Mouse (Mus musculus) heart, embryonic 14.5 days (tissue): Measurements from ENCODE around the gene Zfr. TPM values are rescaled to one million over a fixed set of nuclear protein-coding genes. Genes with fewer than 3 reads are reported as not detected.

Experiments
- ATAC-seq: fragments of 200-750 bp; cut with Nextera tagmentation; 2 replicates; pipeline ENCODE4 v1.8.0; 2017; ENCODE audit warnings: low read depth, moderate TSS enrichment; ENCODE audit not compliant: insufficient number of reproducible peaks, insufficient read depth, low FRiP score
- H3K27ac ChIP-seq, 2 experiments: fragments of 200-500 bp in 1 of 2; fragments of 300-500 bp in 1 of 2; sonication (generic) in 1 of 2; replicated peaks in 1 of 2; 2 replicates each; pipeline ENCODE4 v1.5.1; 2012 to 2014; ENCODE audit warnings: low read depth in 2 of 2, low read length in 2 of 2, control low read depth in 1 of 2, mild to moderate bottlenecking in 1 of 2, mixed read lengths in 1 of 2; ENCODE audit not compliant: control insufficient read depth in 1 of 2, insufficient read depth in 1 of 2
- H3K27me3 ChIP-seq: fragments of 300-500 bp; sonication (generic); 2 replicates; pipeline ENCODE4 v1.6.1; 2014; ENCODE audit warnings: mild to moderate bottlenecking, low read length, control low read depth; ENCODE audit not compliant: control insufficient read depth, insufficient read depth
- H3K36me3 ChIP-seq: fragments of 300-500 bp; sonication (generic); 2 replicates; pipeline ENCODE4 v1.6.1; 2014; ENCODE audit warnings: mild to moderate bottlenecking, control low read depth, low read length, mixed read lengths; ENCODE audit not compliant: control insufficient read depth, insufficient read depth
- H3K4me1 ChIP-seq, 2 experiments: fragments of 200-500 bp in 1 of 2; fragments of 300-500 bp in 1 of 2; sonication (generic) in 1 of 2; 2 replicates each; pipeline ENCODE4 v1.6.1; 2012 to 2014; ENCODE audit warnings: low read length in 2 of 2, control low read depth in 1 of 2, mixed read lengths in 1 of 2; ENCODE audit not compliant: control insufficient read depth in 2 of 2, insufficient read depth in 2 of 2
- H3K4me2 ChIP-seq: fragments of 300-500 bp; sonication (generic); 2 replicates; pipeline ENCODE4 v1.6.1; 2014; ENCODE audit warnings: mild to moderate bottlenecking, low read length
- H3K4me3 ChIP-seq, 2 experiments: fragments of 200-500 bp in 1 of 2; fragments of 300-500 bp in 1 of 2; sonication (generic) in 1 of 2; 2 replicates each; pipeline ENCODE4 v1.5.1; 2012 to 2014; ENCODE audit warnings: low read length in 2 of 2, mild to moderate bottlenecking in 2 of 2, control low read depth in 1 of 2, low read depth in 1 of 2, moderate library complexity in 1 of 2; ENCODE audit not compliant: control insufficient read depth in 1 of 2, insufficient read depth in 1 of 2
- H3K9ac ChIP-seq: fragments of 300-500 bp; sonication (generic); 2 replicates; pipeline ENCODE4 v1.6.1; 2014; ENCODE audit warnings: mild to moderate bottlenecking, low read length
- H3K9me3 ChIP-seq: fragments of 300-500 bp; sonication (generic); 2 replicates; pipeline ENCODE4 v1.6.1; 2016; ENCODE audit warnings: low read length, control low read depth; ENCODE audit not compliant: control insufficient read depth
- WGBS: fragments of 180-500 bp; shearing (Covaris S2); extraction: QIAGEN DNeasy Blood & Tissue Kit; methylation state at CpG from one replicate; pipeline ENCODE4 v1.1.7; 2014; 5-methylcytosine and 5-hydroxymethylcytosine counted together
- polyA plus RNA-seq: library from polyadenylated mRNA; unstranded; fragments of >200 nt; fragmentation: Nextera tagmentation; extraction: Ambion mirVana; gene quantifications from 2 replicates; pipeline ENCODE4 v1.2.1, GENCODE M21; 2014

Gene Zfr
- polyA plus RNA-seq, 1 experiment from 2014 or later: 142 TPM

DNA sequence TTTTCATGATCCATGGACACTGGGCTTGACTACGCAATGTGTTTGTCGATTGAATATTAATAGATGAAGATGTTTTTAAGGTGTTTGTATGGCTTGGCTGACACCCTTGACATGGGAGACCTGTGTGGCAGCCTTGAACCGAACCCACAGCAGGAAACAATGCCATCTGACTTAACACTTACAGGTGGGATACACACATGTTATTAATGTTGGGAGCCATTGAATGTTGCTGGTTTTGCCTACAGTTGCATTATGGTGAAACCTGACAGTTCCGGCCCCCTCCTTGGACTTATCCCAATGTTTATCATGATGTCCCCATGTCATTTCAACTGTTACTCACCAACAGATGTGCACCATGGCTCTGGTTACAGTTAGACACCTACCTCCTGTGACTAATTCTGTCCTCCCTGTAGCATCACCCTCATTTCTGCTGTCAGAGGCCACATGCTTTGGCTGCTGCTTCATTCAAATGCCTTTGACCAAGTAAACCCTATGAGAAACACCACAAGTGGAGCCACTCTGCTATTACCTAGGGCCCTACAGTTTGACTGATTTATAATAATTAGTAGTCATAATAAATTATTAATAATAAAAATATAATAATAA is 23.6 kb upstream of the Zfr start:
- WGBS: 84% methylated on average over 4 of the region's 4 CpGs
- H3K27ac ChIP-seq: no peak overlapping the region
- H3K9me3 ChIP-seq: peaks cover 6% of the 10 kb centered on the region
- H3K27me3 ChIP-seq: no peaks in the 10 kb centered on the region
- no peak overlapping the region for H3K4me2 ChIP-seq
- no peak for ATAC-seq
- H3K4me3 ChIP-seq: no peak overlapping the region
- no peak overlapping the region for H3K9ac ChIP-seq
- no peaks in the 10 kb centered on the region for H3K36me3 ChIP-seq
- H3K4me1 ChIP-seq: no peaks in the 10 kb centered on the region

DNA sequence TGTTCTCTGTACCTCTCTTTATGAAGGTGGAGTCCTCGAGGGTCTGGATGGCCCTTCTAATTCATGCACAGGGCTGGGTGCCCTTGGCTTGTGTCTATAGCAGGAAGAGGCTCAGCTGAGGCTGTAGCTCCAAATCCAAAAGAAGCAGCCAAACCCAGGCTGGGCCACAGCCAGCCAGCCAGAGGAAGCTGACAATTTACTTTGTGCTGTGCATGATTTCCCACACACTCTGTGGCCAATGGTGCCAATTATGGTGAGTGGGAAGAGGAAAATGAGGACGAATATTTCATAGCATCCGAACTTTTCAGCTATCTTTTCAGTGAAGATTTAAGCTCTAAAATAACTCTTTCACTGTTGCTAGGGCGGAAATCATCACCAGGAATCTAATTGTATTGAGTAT is 21.2 kb upstream of the Zfr start:
- H3K4me1 ChIP-seq: no peaks in the 10 kb centered on the region
- H3K4me3 ChIP-seq: no peak overlapping the region
- no peak overlapping the region for H3K27ac ChIP-seq
- no peaks in the 10 kb centered on the region for H3K36me3 ChIP-seq
- no peaks in the 10 kb centered on the region for H3K27me3 ChIP-seq
- no peak overlapping the region for H3K4me2 ChIP-seq
- 76% methylated on average over 4 of the region's 4 CpGs for WGBS
- no peak for ATAC-seq
- no peak overlapping the region for H3K9ac ChIP-seq
- peaks cover 6% of the 10 kb centered on the region for H3K9me3 ChIP-seq

DNA sequence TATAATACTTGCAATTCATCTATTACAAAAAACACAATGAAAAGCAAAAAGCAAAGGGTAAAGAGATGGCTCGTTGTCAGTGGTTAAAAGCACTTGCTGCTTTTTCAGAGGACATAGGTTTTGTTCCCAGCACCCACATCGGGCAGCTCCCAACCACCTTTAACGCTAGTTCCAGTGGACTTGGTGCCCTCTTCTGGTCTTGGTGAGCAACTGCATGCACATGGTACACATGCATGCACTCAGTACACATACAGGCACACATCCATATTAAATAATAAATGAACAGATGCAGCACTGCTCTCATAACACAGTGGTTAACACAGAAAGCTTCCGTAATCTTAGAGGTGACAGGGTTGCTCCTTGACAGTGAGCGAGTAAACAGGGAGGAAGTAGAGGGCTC is 20.3 kb upstream of the Zfr start:
- Histone ChIP-seq H3K9me3 (peaks cover 6% of the 10 kb centered on the region), H3K27ac (no peak overlapping the region), H3K4me2 (no peak overlapping the region), H3K9ac (no peak overlapping the region), H3K27me3 (no peaks in the 10 kb centered on the region), H3K36me3 (no peaks in the 10 kb centered on the region), H3K4me3 (no peak overlapping the region), H3K4me1 (no peaks in the 10 kb centered on the region)
- ATAC-seq: no peak
- WGBS: 91% methylated on average over 5 of the region's 5 CpGs

DNA sequence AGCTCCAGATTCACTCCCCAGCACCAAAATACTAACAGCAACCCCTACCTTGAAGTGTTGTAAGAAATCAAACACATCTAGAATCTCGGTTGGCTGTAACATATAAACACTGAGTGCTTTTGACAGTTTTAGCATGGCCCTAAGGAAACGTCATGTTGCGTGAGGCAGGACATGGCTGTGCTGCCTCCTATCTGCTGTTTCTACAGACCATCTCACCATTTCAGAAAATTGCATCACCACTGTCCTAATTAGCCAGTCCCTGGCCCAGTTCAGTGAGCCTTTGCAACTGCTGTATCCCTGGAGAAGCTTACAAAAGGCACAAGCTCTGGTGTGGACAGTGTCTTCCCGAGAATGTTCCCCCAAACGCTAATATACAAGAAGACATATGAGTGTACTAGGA is 16.7 kb upstream of the Zfr start:
- no peak overlapping the region for H3K27ac ChIP-seq
- H3K27me3 ChIP-seq: no peaks in the 10 kb centered on the region
- H3K4me2 ChIP-seq: no peak overlapping the region
- H3K9me3 ChIP-seq: peaks cover 6% of the 10 kb centered on the region
- WGBS: 68% methylated on average over 5 of the region's 5 CpGs
- H3K4me1 ChIP-seq: no peaks in the 10 kb centered on the region
- no peak overlapping the region for H3K4me3 ChIP-seq
- no peaks in the 10 kb centered on the region for H3K36me3 ChIP-seq
- no peak for ATAC-seq
- H3K9ac ChIP-seq: no peak overlapping the region

DNA sequence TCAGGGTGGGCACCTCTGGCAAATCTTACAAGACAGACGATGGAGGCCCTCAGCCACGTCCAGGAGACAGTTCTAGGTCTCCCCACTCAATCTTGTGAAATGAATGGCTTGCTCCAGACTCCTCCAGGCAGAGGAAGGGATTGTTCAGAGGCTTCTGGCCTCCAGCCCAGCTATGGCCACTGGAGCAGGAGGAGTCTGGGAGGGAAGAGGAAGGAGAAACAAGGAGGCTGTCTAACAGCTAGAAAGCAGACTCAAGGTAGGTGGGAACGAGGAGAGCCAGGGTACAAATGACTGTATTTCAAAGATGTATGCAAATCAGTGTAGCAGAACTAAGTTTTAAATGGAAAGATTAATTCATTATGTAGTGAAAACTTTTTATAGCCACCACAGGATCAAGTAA is 13.9 kb upstream of the Zfr start:
- no peak overlapping the region for H3K4me3 ChIP-seq
- H3K27ac ChIP-seq: no peak overlapping the region
- no peaks in the 10 kb centered on the region for H3K36me3 ChIP-seq
- no peaks in the 10 kb centered on the region for H3K9me3 ChIP-seq
- H3K4me1 ChIP-seq: no peaks in the 10 kb centered on the region
- H3K27me3 ChIP-seq: no peaks in the 10 kb centered on the region
- H3K4me2 ChIP-seq: no peak overlapping the region
- ATAC-seq: no peak
- no peak overlapping the region for H3K9ac ChIP-seq
- 52% methylated on average over 3 of the region's 3 CpGs for WGBS

DNA sequence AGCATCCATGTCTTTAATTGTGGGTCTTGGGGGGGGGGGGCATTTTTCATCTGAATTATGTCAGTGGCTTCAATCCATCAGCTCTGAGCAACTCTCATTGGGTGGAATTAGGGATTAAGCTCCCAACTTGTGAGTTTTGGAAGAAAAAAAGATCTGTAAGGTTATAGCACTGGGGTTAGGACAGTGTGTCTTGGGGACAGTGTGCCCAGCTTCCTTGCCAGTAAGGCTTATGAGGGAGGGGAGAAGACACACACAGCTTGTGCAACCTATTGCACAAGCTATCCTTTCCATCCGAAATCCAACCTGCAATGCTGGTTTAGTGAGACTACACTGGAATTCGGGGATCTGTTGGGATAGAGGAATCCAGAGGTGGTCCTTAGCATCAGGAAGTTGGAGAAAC is 12.8 kb upstream of the Zfr start:
- Histone ChIP-seq H3K27me3 (no peaks in the 10 kb centered on the region), H3K4me3 (no peak overlapping the region), H3K27ac (no peak overlapping the region), H3K4me2 (no peak overlapping the region), H3K36me3 (no peaks in the 10 kb centered on the region), H3K9ac (no peak overlapping the region), H3K9me3 (no peaks in the 10 kb centered on the region), H3K4me1 (0 out of 4 replicates have a peak, but pooled peaks cover 0 to 3% of the 10 kb centered on the region in 2 experiments)
- no peak for ATAC-seq
- 83% methylated on average over 2 of the region's 2 CpGs for WGBS

DNA sequence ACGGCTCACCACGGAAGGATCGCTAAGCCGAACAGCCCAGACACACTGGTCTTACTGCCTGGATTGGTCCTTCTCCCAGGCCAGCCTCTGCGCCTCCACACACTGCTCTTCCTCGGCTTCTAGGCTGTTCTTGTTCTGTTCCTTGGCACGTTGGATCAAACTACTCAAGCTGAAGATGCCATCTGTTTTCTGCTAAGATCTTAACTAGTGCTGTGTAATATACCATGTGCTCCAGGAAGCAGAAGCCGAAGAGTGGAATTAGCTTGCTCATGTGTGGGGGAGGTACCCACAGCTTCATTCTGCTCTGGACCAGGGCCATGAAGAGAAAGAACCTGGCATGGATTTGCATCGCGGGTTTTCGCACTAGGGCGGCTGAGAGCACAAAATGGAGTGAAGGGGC is 11.2 kb upstream of the Zfr start:
- 86% methylated on average over 12 of the region's 12 CpGs for WGBS
- no peaks in the 10 kb centered on the region for H3K36me3 ChIP-seq
- no peak for ATAC-seq
- peaks cover 4 to 13% of the 10 kb centered on the region in 2 experiments for H3K4me1 ChIP-seq
- no peak overlapping the region for H3K4me3 ChIP-seq
- no peak overlapping the region for H3K9ac ChIP-seq
- H3K9me3 ChIP-seq: no peaks in the 10 kb centered on the region
- no peaks in the 10 kb centered on the region for H3K27me3 ChIP-seq
- no peak overlapping the region for H3K4me2 ChIP-seq
- no peak overlapping the region for H3K27ac ChIP-seq

DNA sequence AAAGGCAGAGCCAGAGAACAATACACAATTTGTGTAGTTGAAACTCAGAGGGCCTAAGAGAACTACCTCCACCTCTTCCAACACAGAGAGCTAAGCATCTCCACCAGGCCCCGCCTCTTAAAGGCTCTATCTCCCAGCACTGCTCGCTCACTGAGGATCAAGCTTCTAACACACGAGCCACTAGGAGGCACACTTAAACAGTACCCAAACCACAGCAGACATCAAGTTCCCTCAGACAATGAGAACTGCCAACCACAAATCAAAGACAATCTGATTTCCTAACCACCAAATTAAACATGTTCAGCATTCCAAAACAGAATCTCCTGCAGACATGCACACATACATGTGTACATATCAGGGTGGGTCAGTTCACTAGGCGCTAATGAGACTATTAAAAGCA is 9.4 kb upstream of the Zfr start:
- ATAC-seq: no peak
- Histone ChIP-seq H3K4me3 (no peak overlapping the region), H3K9ac (no peak overlapping the region), H3K9me3 (no peaks in the 10 kb centered on the region), H3K27me3 (no peaks in the 10 kb centered on the region), H3K27ac (no peak overlapping the region), H3K4me2 (no peak overlapping the region), H3K4me1 (peaks cover 8 to 29% of the 10 kb centered on the region in 2 experiments), H3K36me3 (no peaks in the 10 kb centered on the region)
- WGBS: 76% methylated on average over 4 of the region's 4 CpGs
